Mouse (Mus musculus) embryonic fibroblast, embryonic 13.5 days (primary cell): ENCODE measurements around the gene Lrrc32. TPM values are rescaled to one million over a fixed set of nuclear protein-coding genes. Genes with fewer than 3 reads are reported as not detected.

Source experiments
- H3K27ac ChIP-seq: 2 replicates; pipeline ENCODE4 v1.5.1; 2012; ENCODE audit warnings: low read length, control low read depth, inconsistent platforms; ENCODE audit not compliant: insufficient read depth
- H3K4me1 ChIP-seq: 2 replicates; pipeline ENCODE4 v1.6.1; 2011; ENCODE audit warnings: low read length; ENCODE audit not compliant: control insufficient read depth, insufficient read depth
- H3K4me3 ChIP-seq: 2 replicates; pipeline ENCODE4 v1.5.1; 2011; ENCODE audit warnings: mild to moderate bottlenecking, control low read depth, low read length; ENCODE audit not compliant: insufficient read depth
- CTCF ChIP-seq: IDR thresholded peaks from 2 replicates; pipeline ENCODE4 v1.5.1; 2011; ENCODE audit warnings: mild to moderate bottlenecking, control low read depth, low read length, moderate library complexity, borderline replicate concordance; ENCODE audit not compliant: insufficient read depth
- POLR2A ChIP-seq: IDR thresholded peaks from 2 replicates; pipeline ENCODE4 v1.6.1; 2011; ENCODE audit warnings: low read depth, mild to moderate bottlenecking, control low read depth, low read length, moderate library complexity
- polyA plus RNA-seq: library from polyadenylated mRNA; stranded (reverse); fragments of >200 nt; gene quantifications from 2 replicates; pipeline ENCODE4 v1.2.4, GENCODE M21; 2011; ENCODE audit warnings: low read depth; ENCODE audit not compliant: missing spikeins, insufficient read length

Gene Lrrc32
- polyA plus RNA-seq, 1 experiment, result 95.5 TPM

DNA sequence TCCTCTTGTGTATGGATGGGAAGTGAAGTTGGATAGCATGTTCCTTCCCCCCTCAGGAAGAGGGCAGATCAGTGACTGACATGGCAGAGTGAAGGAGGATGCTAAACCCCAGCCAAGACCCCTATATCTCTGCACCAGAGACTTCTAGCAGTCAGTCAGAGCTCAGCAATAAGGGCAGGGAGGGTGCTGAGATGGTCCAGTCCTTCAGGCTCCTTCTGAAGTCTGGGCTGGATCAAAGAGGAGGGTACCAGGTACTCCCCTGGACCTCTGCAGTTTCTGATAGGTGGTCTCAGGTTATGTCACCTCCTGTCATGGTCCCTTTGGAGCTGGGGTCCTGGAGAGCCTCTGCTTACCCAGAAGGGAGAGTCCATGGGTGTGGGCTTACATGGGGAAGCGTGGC is 6.5 kb downstream of the Lrrc32 start:
- no peak for TF ChIP-seq CTCF
- TF ChIP-seq POLR2A, result no peak
- no peak overlapping the region for H3K4me3 ChIP-seq
- H3K27ac ChIP-seq, result peak overlapping the region; percentile 64; the same call in 1 of the 2 replicates
- peaks cover 24% of the 10 kb centered on the region for H3K4me1 ChIP-seq

DNA sequence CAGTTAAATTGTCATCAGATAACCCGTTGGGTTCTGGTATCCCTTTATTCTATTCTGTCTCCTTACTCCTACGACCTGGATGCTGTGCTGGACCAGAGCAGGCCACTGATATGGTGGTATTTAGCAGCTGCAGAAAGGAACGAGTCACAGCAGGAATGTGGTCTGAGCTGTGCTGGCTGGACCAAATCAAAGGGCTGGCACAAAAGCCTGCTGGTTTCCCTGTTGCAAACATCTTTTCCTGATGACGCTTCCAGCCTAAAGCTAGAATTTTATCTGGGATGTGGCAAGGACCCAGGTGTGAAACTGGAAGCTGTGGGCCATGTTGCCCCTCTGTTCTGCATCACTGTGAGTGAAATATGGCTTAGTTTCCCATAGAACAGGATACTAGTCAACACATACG is 8.4 kb downstream of the Lrrc32 start:
- H3K27ac ChIP-seq, result peak overlapping the region; percentile 20; the same call in 1 of the 2 replicates
- TF ChIP-seq CTCF (no peak), POLR2A (no peak)
- H3K4me3 ChIP-seq, result no peak overlapping the region
- peaks cover 24% of the 10 kb centered on the region for H3K4me1 ChIP-seq

DNA sequence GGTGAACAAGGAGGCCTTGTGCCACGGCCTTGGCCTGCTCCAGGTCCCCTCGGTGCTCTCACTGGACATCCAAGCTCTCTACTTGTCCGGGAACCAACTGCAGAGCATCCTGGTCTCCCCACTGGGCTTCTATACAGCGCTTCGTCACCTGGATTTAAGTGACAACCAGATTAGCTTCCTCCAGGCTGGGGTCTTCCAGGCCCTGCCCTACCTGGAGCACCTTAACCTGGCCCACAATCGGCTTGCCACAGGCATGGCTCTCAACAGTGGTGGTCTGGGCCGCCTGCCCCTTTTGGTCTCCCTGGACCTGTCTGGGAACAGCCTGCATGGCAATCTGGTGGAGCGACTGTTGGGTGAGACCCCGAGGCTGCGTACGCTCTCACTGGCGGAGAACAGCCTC is 9.0 kb downstream of the Lrrc32 start:
- Histone ChIP-seq H3K4me1 (peaks cover 19% of the 10 kb centered on the region; the same call in 1 of the 2 replicates), H3K27ac (peak overlapping the region; percentile 20; the same call in 1 of the 2 replicates), H3K4me3 (no peak overlapping the region)
- TF ChIP-seq CTCF, result no peak
- TF ChIP-seq POLR2A, result no peak

DNA sequence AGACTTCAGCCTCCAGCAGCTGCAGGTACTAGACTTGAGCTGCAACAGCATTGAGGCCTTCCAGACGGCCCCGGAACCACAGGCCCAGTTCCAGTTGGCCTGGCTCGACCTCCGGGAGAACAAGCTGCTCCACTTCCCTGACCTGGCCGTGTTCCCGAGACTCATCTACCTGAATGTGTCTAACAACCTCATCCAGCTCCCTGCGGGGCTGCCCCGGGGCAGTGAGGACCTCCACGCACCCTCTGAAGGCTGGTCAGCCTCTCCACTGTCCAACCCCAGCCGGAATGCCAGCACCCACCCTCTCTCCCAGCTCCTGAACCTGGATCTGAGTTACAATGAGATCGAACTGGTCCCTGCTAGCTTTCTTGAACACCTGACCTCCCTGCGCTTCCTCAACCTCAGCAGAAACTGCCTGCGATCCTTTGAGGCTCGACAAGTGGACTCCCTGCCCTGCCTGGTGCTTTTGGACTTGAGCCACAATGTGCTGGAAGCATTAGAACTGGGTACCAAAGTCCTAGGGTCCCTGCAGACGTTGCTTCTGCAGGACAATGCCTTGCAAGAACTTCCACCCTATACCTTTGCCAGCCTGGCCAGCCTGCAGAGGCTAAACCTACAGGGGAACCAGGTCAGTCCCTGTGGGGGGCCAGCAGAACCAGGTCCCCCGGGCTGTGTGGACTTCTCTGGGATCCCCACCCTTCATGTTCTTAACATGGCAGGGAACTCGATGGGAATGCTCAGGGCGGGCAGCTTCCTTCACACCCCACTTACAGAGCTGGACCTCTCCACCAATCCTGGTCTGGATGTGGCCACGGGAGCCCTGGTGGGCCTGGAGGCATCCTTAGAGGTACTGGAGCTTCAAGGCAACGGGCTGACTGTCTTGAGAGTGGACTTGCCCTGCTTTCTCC is 9.8 kb downstream of the Lrrc32 start:
- Histone ChIP-seq H3K4me3 (no peak overlapping the region), H3K27ac (peak overlapping the region; percentile 11; the same call in 1 of the 2 replicates), H3K4me1 (peaks cover 16% of the 10 kb centered on the region; the same call in 1 of the 2 replicates)
- TF ChIP-seq POLR2A (no peak), CTCF (no peak)

DNA sequence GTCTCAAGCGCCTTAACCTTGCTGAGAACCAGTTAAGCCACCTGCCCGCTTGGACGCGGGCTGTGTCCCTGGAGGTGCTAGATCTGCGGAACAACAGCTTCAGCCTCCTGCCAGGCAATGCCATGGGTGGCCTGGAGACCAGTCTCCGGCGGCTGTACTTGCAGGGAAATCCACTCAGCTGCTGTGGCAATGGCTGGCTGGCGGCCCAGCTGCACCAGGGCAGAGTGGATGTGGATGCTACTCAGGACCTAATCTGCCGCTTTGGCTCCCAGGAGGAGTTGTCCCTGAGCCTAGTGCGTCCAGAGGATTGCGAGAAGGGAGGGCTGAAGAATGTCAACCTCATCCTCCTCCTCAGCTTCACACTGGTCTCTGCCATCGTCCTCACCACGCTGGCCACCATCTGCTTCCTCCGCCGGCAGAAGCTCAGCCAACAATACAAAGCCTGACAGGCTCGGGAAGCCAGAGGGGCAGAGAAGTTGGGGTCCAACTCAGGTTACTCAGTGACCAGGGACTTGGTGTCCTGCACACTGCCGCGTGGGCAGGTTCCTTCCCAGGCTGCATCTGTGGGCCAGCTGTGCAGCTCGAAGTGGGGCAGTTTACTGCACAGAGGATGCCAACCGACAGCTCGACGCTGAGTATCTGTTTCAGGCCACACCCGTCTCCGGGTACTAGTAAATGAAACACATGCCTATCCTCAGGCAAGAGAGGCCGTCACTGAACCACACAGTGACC is 10.6 kb downstream of the Lrrc32 start:
- peak overlapping the region; percentile 48 for H3K27ac ChIP-seq
- no peak for TF ChIP-seq POLR2A
- no peak for TF ChIP-seq CTCF
- H3K4me3 ChIP-seq, result no peak overlapping the region
- peaks cover 16% of the 10 kb centered on the region; the same call in 1 of the 2 replicates for H3K4me1 ChIP-seq

DNA sequence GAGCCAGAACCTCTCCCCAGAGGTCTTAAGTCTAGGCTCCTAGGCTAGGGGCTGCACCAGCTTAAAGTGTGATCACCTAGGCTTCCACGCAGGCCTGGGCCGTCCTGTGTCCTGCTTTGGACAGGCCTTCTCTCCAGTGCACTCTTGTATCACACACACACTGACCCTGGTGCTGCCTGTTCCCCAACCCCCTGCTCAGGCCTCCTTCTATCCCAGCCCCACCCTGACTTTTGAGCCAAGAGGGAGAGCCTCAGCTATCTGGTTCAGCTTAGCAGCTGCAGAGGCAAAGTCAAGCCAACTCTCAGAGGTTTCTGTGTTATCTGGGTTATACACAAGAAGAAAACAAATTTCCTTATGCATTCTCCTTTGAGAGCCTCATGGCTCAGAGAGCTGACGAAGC is 11.4 kb downstream of the Lrrc32 start:
- Histone ChIP-seq H3K4me3 (no peak overlapping the region), H3K27ac (peak overlapping the region; percentile 48), H3K4me1 (peaks cover 15% of the 10 kb centered on the region; the same call in 1 of the 2 replicates)
- TF ChIP-seq POLR2A (no peak), CTCF (no peak)

DNA sequence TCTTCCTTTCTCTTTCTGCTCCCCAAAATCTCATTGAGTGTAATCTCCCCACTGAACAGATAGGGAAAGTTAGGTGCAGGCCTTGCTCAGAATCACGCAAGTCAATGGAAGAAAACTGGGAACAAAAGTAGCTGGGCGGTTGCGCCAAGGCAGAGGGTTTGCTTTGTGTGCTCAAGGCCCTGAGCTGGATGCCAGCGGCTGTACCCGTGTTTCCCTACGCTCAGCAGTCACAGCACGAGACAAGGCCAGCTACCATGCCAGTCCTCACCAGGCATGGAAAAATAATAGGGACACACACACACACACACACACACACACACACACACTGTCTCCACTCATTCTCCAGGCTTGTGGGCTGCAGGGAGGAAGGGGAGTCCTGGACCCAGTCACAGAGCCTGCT is 12.0 kb downstream of the Lrrc32 start:
- H3K27ac ChIP-seq, result peak overlapping the region; percentile 15; the same call in 1 of the 2 replicates
- no peak for TF ChIP-seq CTCF
- TF ChIP-seq POLR2A, result no peak
- H3K4me1 ChIP-seq, result peaks cover 13% of the 10 kb centered on the region; the same call in 1 of the 2 replicates
- no peak overlapping the region for H3K4me3 ChIP-seq

DNA sequence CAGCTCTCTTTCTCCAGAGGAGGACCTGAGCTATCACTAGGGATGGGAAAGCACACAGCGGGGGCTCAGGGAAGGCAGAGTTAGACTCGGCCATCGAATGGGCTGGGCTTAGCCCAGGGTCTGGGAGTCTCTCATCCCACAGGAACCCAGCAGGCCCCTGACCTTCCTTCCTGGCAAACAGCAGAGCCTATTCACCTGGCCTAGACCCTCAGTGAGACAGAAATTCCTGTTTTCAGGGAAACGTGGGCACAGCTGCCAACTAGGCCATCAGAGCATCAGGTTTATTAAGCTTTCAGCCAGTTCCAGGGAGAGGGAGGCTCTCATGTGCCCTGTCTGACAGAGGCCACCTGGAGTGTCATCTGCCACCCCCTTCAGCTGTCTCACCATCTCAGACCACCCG is 13.8 kb downstream of the Lrrc32 start:
- no peak overlapping the region for H3K4me3 ChIP-seq
- peaks cover 3% of the 10 kb centered on the region; the same call in 1 of the 2 replicates for H3K4me1 ChIP-seq
- TF ChIP-seq POLR2A, result no peak
- no peak for TF ChIP-seq CTCF
- H3K27ac ChIP-seq, result peak overlapping the region; percentile 42; the same call in 1 of the 2 replicates

DNA sequence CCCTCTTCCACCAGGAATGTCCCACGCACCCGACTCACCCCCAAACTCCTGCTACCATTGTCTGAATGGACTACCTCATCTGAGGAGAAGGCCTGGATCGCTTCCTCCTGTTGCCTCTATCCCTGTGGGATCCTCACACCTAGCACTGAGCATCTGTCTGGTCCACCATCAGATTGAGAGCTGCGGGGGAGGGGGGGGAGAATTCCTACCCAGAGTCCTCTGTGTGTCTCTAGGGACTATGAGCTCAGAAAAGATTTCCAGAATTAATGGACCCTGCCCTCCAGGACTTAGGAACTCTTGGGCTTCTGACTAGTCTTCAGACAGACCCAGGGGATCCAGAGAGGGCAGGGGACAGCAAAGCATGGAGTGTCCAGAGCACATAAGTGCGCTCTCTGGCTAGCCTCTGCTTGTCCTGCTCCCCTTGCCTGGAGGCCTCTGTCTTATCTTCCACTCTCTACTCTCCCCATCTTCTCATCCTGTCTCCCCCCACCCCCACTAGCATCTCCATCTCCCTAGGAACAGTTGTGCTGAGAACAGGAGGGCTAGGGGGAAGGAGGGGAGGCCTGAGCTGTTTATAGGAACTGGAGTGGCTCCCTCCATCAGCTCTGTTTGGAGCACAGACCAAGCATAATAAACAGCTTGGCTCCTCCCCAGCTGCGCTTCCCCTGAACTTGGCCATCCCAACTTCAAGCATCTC is 15.0 kb downstream of the Lrrc32 start:
- peaks cover 3% of the 10 kb centered on the region; the same call in 1 of the 2 replicates for H3K4me1 ChIP-seq
- H3K27ac ChIP-seq, result peak overlapping the region; percentile 73
- H3K4me3 ChIP-seq, result no peak overlapping the region
- TF ChIP-seq CTCF (no peak), POLR2A (no peak)
